Mouse (Mus musculus): ENCODE data around the gene Grap2.

The Grap2 gene

GRCm38 (mm10) chr15:80639071-80639702, 66.8 kb downstream of the Grap2 start:
- no peak for DNase-seq (ENCODE audit: low spot score)

- no peak for DNase-seq (ENCODE audit: low spot score)
These were observed 67.5 kb downstream of the Grap2 start for GRCm38 (mm10) chr15:80639874-80640273.

GRCm38 (mm10) chr15:80641702-80642435, 69.5 kb downstream of the Grap2 start:
- no peak for DNase-seq (ENCODE audit: low spot score)

GRCm38 (mm10) chr15:80645006-80645797, 72.8 kb downstream of the Grap2 start:
- no peak for DNase-seq (ENCODE audit: low spot score)

GRCm38 (mm10) chr15:80648977-80649606, 76.7 kb downstream of the Grap2 start:
- DNase-seq (ENCODE audit: low spot score), result no peak

GRCm38 (mm10) chr15:80650412-80650811, 78.0 kb downstream of the Grap2 start:
- DNase-seq (ENCODE audit: low spot score), result no peak

- no peak for DNase-seq (ENCODE audit: low spot score)
These were observed 81.5 kb downstream of the Grap2 start for GRCm38 (mm10) chr15:80653865-80654264.

- DNase-seq (ENCODE audit: low spot score), result no peak
These were observed 86.5 kb downstream of the Grap2 start for GRCm38 (mm10) chr15:80658815-80659471.

GRCm38 (mm10) chr15:80660963-80661362, 88.6 kb downstream of the Grap2 start:
- DNase-seq (ENCODE audit: low spot score), result no peak

- DNase-seq (ENCODE audit: low spot score), result no peak
These were observed 92.0 kb downstream of the Grap2 start for GRCm38 (mm10) chr15:80664444-80664843.

- no peak for DNase-seq (ENCODE audit: low spot score)
These were observed 99.2 kb downstream of the Grap2 start, which contains the start of gene Fam83f for GRCm38 (mm10) chr15:80671295-80672252. TSS of gene Fam83f (plus strand) at chr15:80671847.

- no peak for DNase-seq (ENCODE audit: low spot score)
These were observed 100.4 kb downstream of the Grap2 start for GRCm38 (mm10) chr15:80672810-80673209.

GRCm38 (mm10) chr15:80673337-80674095, 101.1 kb downstream of the Grap2 start:
- no peak for DNase-seq (ENCODE audit: low spot score)

GRCm38 (mm10) chr15:80674700-80675099, 102.3 kb downstream of the Grap2 start:
- DNase-seq (ENCODE audit: low spot score), result no peak

GRCm38 (mm10) chr15:80679515-80680215, 107.3 kb downstream of the Grap2 start:
- no peak for DNase-seq (ENCODE audit: low spot score)

- DNase-seq (ENCODE audit: low spot score), result no peak
These were observed 108.1 kb downstream of the Grap2 start for GRCm38 (mm10) chr15:80680347-80681030.

GRCm38 (mm10) chr15:80681466-80681881, 109.1 kb downstream of the Grap2 start:
- DNase-seq (ENCODE audit: low spot score), result no peak

- no peak for DNase-seq (ENCODE audit: low spot score)
These were observed 109.9 kb downstream of the Grap2 start for GRCm38 (mm10) chr15:80682343-80682742.

GRCm38 (mm10) chr15:80683151-80683550, 110.8 kb downstream of the Grap2 start:
- no peak for DNase-seq (ENCODE audit: low spot score)
